Mouse (Mus musculus) monocyte, adult 59 days (primary cell): ENCODE data around the gene Arl8b. TPM values are rescaled to one million over a fixed set of nuclear protein-coding genes. Genes with fewer than 3 reads are reported as not detected.

Experiments
- total RNA-seq, 2 experiments: library from RNA; stranded (reverse); gene quantifications; one replicate each; pipeline ENCODE4 v1.2.4; 2023

Arl8b gene
- 10 to 100 TPM; 70.5 to 73.0 TPM for total RNA-seq

DNA sequence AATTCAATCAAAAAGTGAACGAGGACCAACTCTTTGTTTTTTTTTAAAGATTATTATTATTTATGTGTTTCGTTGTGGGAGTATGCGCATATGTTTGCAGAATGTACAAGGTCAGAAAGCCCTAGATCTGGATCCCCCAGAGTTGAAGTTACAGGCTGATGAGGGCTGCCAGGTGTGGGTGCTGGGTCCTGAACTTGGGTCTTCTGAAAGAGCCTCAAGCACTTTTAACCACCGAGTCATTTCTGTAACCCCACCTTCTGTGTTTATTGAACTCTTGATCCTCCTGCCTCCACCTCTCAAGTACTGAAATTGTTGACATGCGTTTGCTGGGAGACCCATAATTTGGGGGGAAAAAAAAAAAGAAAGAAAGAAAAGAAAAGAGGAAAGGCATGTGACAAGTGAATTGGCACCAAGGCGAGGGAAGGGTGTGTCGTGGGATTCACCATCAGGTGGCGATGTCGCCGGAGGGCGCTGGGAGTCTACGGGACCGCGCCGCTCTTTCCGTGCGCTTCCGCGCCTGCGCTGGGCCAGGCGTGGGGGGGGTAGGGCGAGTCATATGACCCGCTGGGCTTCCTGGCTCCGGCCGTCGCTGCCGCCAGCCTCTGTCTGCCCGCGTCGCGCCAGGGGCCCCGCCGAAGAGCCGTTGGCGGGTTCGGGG, at the start of gene Arl8b:
Gene Arl8b, plus strand, starts transcription at position 574 of the 658 bp plus-strand sequence.

DNA sequence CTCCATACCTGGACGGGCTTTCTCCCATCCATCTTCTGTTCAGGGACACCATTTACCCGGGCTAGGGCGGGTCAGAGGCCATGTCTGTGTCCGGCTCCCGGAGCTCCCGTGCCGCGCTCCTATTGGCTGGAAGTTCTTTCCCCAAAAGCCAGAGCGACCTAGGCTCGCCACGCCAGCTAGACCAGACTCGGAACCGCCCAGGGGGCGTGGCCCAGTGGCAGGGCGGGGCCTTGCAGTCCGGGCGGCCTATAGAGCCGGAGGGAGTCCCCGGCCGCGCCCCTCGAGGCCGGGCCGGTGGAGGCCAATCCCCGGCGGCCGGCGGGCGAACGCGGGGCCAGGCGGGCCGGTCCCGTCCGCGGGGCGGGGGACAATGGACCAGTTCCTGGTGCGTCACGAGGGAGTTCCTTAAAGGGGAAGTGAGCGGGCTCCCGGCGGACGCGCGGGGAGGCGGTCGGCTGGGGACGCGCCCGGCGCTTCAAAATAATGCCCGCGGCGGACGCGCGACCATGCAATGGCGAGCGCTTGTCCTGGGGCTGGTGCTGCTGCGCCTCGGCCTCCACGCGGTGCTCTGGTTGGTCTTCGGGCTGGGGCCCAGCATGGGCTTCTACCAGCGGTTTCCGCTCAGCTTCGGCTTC, 45.5 kb downstream of the Arl8b start, which contains the start of gene Edem1:
Gene Edem1, plus strand, starts transcription at position 408 of the 635 bp plus-strand sequence.

Other genes starting within 250 kb of the Arl8b start
- gene Bhlhe40, start 122.5 kb upstream of the Arl8b start, total RNA-seq = 100 to 1,000 TPM; 477 to 666 TPM
- 100 to 1,000 TPM; 168 to 179 TPM for gene Edem1, start 45.5 kb downstream of the Arl8b start, total RNA-seq